Mouse (Mus musculus): Measurements from ENCODE around the gene Klra1.
"Not testable (repeated sequence)": the region's sequence is repeated elsewhere in the genome, so short reads cannot be mapped to it uniquely, and the experiment has no call there.

- not testable (repeated sequence) for TF ChIP-seq TAL1, GATA1 (IDR thresholded peaks at IDR 0.05; ENCODE audit: low read length)
These were observed 44.7 kb downstream of the Klra1 start for GRCm38 (mm10) chr6:130341973-130342372.
